Mouse (Mus musculus): ENCODE measurements around the gene Nlrp9b. TPM values are rescaled to one million over a fixed set of nuclear protein-coding genes. Genes with fewer than 3 reads are reported as not detected.

The Nlrp9b gene
- polyA plus RNA-seq (2012; rRNA removed; ENCODE audit: low replicate concordance): not detected in 2 replicates

DNA sequence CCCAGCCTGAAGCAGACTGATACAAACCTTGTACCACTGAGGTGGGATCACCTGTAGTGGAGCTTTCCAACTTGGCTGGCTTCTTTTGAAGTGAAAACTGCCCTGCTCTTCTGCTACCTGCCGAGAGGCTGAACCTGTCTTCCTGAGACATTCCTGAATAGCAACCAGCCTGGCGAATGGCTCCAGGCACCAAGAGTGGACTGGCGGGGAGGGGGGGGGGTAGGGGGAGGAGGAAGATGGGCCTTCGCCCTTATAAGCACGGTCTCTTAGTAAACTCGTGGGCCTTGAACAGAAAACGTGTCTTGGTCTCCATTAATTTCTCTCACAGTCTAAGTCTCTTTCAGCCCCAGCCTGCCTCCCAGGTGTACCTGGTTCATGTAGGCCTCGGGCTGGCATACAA is at the start of gene Nlrp9b:
Nlrp9b (plus strand) TSS at position 301 of the 400 bp plus-strand sequence.

DNA sequence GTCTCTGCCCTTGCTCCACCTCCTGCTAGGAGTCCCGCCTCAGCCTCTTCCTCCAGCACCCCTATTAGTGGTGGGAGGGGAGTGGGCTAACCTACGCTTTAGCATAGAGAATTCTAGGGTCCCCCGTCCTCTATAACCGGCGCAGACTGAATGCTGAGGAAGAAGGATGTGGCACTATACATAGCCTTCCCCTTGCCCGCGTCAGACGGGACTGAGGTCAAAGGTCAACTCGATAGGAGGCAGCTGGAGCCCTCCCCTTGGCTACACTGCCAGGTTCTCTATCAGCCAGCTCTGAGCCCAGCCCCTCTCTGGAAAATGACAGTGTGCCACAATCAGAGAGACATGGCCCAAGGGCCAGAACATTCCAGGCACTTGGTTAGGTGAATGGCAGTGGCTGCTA is 40.7 kb upstream of the Nlrp9b start, which contains the start of gene Igsf23:
Igsf23 (minus strand) TSS at position 168 of the 400 bp plus-strand sequence.

DNA sequence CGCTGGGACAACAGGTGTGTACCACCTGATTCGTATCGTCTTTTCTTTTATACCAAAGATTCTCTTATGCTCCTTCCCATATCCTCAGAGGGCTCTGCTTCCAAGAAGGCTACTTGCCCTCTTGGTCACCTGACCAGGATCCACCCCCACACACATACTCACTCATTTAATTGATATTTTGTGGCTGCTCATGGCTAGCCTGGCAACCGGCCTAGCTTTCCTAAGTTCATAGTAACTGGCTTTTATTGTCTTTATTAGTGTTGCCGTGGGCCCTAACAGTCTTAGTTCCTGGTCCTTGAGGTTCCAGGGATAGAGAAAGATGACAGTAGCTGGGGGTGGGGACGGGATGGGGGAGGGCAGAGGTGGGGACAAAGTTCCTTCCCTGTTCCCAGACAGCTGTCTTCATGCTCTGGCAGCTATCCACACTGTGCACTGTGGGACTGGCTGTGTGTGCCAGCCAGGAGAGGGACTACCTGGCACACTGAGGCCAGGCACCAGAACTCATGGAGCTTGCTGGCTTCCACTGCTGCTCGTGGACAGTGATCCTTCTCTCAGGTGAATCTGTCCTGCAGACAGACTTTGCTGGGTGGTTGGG is 26.2 kb upstream of the Nlrp9b start, which contains the start of gene Ceacam20:
Ceacam20 (plus strand) TSS at position 428 of the 595 bp plus-strand sequence.

DNA sequence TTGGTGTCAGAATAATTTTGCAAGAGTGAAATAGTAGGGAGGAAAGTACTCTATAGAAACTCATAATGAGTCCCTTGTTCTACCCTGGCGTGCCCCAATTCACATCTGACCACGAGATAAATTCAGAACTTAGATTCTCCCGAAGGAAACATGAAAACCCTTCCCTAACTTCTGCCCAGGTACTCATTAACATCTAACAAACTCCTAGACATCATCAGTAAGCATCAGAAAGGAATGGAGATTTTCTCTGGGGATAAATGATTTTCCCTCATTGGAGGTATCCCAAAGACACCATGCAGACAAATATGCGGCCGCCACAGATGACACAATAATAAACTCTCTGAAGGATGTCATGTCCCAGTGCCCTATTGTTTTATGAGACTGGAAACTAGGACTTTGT is 108.1 kb downstream of the Nlrp9b start, which contains the start of gene Vmn1r91:
Vmn1r91 (plus strand) TSS at position 301 of the 400 bp plus-strand sequence.

DNA sequence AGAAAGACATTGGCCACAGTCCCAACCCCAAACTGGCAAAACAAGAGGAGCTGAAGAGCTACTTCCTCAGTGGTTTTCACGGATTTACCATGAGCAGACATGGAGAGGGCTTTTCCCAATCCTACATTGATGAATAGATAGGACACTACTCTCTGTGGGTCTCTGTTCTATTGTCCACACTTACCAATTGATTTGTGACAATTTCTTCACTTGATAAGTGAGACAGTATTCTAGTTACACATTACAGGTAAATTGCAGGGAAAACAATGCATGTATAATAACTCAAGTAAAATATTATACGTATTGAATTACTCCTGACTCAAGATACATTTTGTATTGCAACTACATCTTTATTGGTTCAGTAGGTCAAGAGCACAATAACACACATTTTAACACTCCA is 131.2 kb downstream of the Nlrp9b start, which contains the start of gene Gm16442:
Gm16442 (minus strand) TSS at position 101 of the 400 bp plus-strand sequence.

Other genes with a start within 250 kb of the Nlrp9b start
- 51.4 and 81.3 TPM in 2 replicates for gene Nectin2, start 241.0 kb upstream of the Nlrp9b start, polyA plus RNA-seq (2012; rRNA removed; ENCODE audit: low replicate concordance)
- 158 and 187 TPM in 2 replicates for gene Bcam, start 220.4 kb upstream of the Nlrp9b start, polyA plus RNA-seq (2012; rRNA removed; ENCODE audit: low replicate concordance)
- 0.19 and 14.1 TPM in 2 replicates for gene Cblc, start 194.7 kb upstream of the Nlrp9b start, polyA plus RNA-seq (2012; rRNA removed; ENCODE audit: low replicate concordance)
- 21.1 and 29.7 TPM in 2 replicates for gene Bcl3, start 168.7 kb upstream of the Nlrp9b start, polyA plus RNA-seq (2012; rRNA removed; ENCODE audit: low replicate concordance)
- gene Gm19345, start 139.5 kb upstream of the Nlrp9b start, polyA plus RNA-seq (2012; rRNA removed; ENCODE audit: low replicate concordance): 0.13 TPM in 1 of 2 replicates, not detected in the other
- gene Ceacam16, start 130.2 kb upstream of the Nlrp9b start, polyA plus RNA-seq (2012; rRNA removed; ENCODE audit: low replicate concordance): 0.32 and 0.42 TPM in 2 replicates
- 0.04 and 0.23 TPM in 2 replicates for gene Ceacam19, start 103.5 kb upstream of the Nlrp9b start, polyA plus RNA-seq (2012; rRNA removed; ENCODE audit: low replicate concordance)
- 22.2 and 29.8 TPM in 2 replicates for gene Pvr, start 70.3 kb upstream of the Nlrp9b start, polyA plus RNA-seq (2012; rRNA removed; ENCODE audit: low replicate concordance)
- gene Igsf23, start 40.7 kb upstream of the Nlrp9b start, polyA plus RNA-seq (2012; rRNA removed; ENCODE audit: low replicate concordance): 0.07 and 0.10 TPM in 2 replicates
- gene Ceacam20, start 26.1 kb upstream of the Nlrp9b start, polyA plus RNA-seq (2012; rRNA removed; ENCODE audit: low replicate concordance): not detected in 2 replicates
- gene Vmn1r91, start 108.2 kb downstream of the Nlrp9b start, polyA plus RNA-seq (2012; rRNA removed; ENCODE audit: low replicate concordance): not detected in 2 replicates
- not detected in 2 replicates for gene Gm16442, start 131.1 kb downstream of the Nlrp9b start, polyA plus RNA-seq (2012; rRNA removed; ENCODE audit: low replicate concordance)
- gene Vmn1r93, start 147.6 kb downstream of the Nlrp9b start, polyA plus RNA-seq (2012; rRNA removed; ENCODE audit: low replicate concordance): not detected in 2 replicates
- not detected in 2 replicates for gene Vmn1r94, start 176.9 kb downstream of the Nlrp9b start, polyA plus RNA-seq (2012; rRNA removed; ENCODE audit: low replicate concordance)
- gene Vmn1r95, start 202.2 kb downstream of the Nlrp9b start, polyA plus RNA-seq (2012; rRNA removed; ENCODE audit: low replicate concordance): not detected in 2 replicates
- not detected in 2 replicates for gene Gm6164, start 214.1 kb downstream of the Nlrp9b start, polyA plus RNA-seq (2012; rRNA removed; ENCODE audit: low replicate concordance)
- not detected in 2 replicates for gene Gm4498, start 242.4 kb downstream of the Nlrp9b start, polyA plus RNA-seq (2012; rRNA removed; ENCODE audit: low replicate concordance)

Measured in subcutaneous adipose tissue, adult 2 months (tissue).